Mouse (Mus musculus) heart, postnatal 0 days (tissue): Measurements from ENCODE around the gene Tgfbr1. TPM values are rescaled to one million over a fixed set of nuclear protein-coding genes. Genes with fewer than 3 reads are reported as not detected.

Source experiments
- ATAC-seq: fragments of 200-750 bp; cut with Nextera tagmentation; 2 replicates; pipeline ENCODE4 v1.8.0; 2017; ENCODE audit warnings: low read depth, moderate number of reproducible peaks, moderate library complexity; ENCODE audit not compliant: insufficient read depth
- DNase-seq: peaks from one replicate; pipeline ENCODE4 v3.0.0-alpha.2; 2016; ENCODE audit warnings: low spot score
- H3K27ac ChIP-seq: fragments of 300-500 bp; sonication (generic); 2 replicates; pipeline ENCODE4 v1.5.1; 2014; ENCODE audit warnings: low read depth, mild to moderate bottlenecking
- H3K27me3 ChIP-seq: fragments of 300-500 bp; sonication (generic); 2 replicates; pipeline ENCODE4 v1.6.1; 2014; ENCODE audit warnings: low read length, mixed read lengths; ENCODE audit not compliant: control insufficient read depth, insufficient read depth
- H3K36me3 ChIP-seq: fragments of 300-500 bp; sonication (generic); replicated peaks from 2 replicates; pipeline ENCODE4 v1.6.1; 2014; ENCODE audit warnings: low read length, mixed read lengths; ENCODE audit not compliant: control insufficient read depth, insufficient read depth
- H3K4me1 ChIP-seq: fragments of 300-500 bp; sonication (generic); 2 replicates; pipeline ENCODE4 v1.6.1; 2014; ENCODE audit warnings: antibody characterized with exemption; ENCODE audit not compliant: control insufficient read depth, insufficient read depth
- H3K4me2 ChIP-seq: fragments of 300-500 bp; sonication (generic); 2 replicates; pipeline ENCODE4 v1.6.1; 2014; ENCODE audit warnings: low read depth, mild to moderate bottlenecking, low read length, moderate library complexity
- H3K4me3 ChIP-seq: fragments of 300-500 bp; sonication (generic); 2 replicates; pipeline ENCODE4 v1.5.1; 2014; ENCODE audit warnings: low read depth, low read length
- H3K9ac ChIP-seq: fragments of 300-500 bp; sonication (generic); replicated peaks from 2 replicates; pipeline ENCODE4 v1.6.1; 2014; ENCODE audit warnings: low read depth, low read length, mixed read lengths
- H3K9me3 ChIP-seq: fragments of 300-500 bp; sonication (generic); replicated peaks from 2 replicates; pipeline ENCODE4 v1.6.1; 2016; ENCODE audit warnings: low read length; ENCODE audit not compliant: control insufficient read depth
- CTCF ChIP-seq: IDR thresholded peaks from 2 replicates; pipeline ENCODE4 v1.5.1; 2016; ENCODE audit warnings: antibody characterized with exemption, control low read depth, low read depth
- EP300 ChIP-seq: IDR thresholded peaks from 2 replicates; pipeline ENCODE4 v1.6.1; 2016; ENCODE audit warnings: antibody characterized with exemption, low read depth
- WGBS: fragments of 180-500 bp; shearing (Covaris S2); extraction: QIAGEN DNeasy Blood & Tissue Kit; methylation state at CpG from one replicate; pipeline ENCODE4 v1.1.7; 2014; 5-methylcytosine and 5-hydroxymethylcytosine counted together
- polyA plus RNA-seq: library from polyadenylated mRNA; unstranded; fragments of >200 nt; fragmentation: Nextera tagmentation; extraction: Ambion mirVana; gene quantifications from 2 replicates; pipeline ENCODE4 v1.2.1, GENCODE M21; 2015
- total RNA-seq: library from RNA; depleted of rRNA; stranded (reverse); fragments of >200 nt; gene quantifications from 2 replicates; pipeline ENCODE4 v1.2.3, GENCODE M21; 2014; ENCODE audit warnings: low replicate concordance

Tgfbr1 gene
- total and polyA plus RNA-seq, 2 experiments from 2014 or later = 7.8 to 19.8 TPM

GRCm38 (mm10) chr4:47319561-47320321 is 33.3 kb upstream of the Tgfbr1 start:
- DNase-seq (no peak), ATAC-seq (no peak)
- Histone ChIP-seq H3K27me3 (no peaks in the 10 kb centered on the region), H3K9me3 (no peaks in the 10 kb centered on the region), H3K4me1 (peaks cover 5% of the 10 kb centered on the region; the same call in 1 of the 2 replicates), H3K4me3 (no peak overlapping the region), H3K36me3 (no peaks in the 10 kb centered on the region), H3K9ac (no peak overlapping the region), H3K27ac (no peak overlapping the region; the same call in 1 of the 2 replicates), H3K4me2 (no peak overlapping the region)
- WGBS = 73% methylated on average over 10 of the region's 10 CpGs
- no peak for TF ChIP-seq CTCF
- TF ChIP-seq EP300 = no peak

GRCm38 (mm10) chr4:47322315-47322714 is 30.7 kb upstream of the Tgfbr1 start:
- DNase-seq (no peak), ATAC-seq (no peak)
- WGBS = 72% methylated on average over 3 of the region's 3 CpGs
- TF ChIP-seq EP300 (no peak), CTCF (no peak)
- Histone ChIP-seq H3K27ac (no peak overlapping the region), H3K9me3 (no peaks in the 10 kb centered on the region), H3K36me3 (no peaks in the 10 kb centered on the region), H3K4me2 (no peak overlapping the region), H3K4me3 (no peak overlapping the region), H3K4me1 (no peaks in the 10 kb centered on the region; the same call in 1 of the 2 replicates), H3K9ac (no peak overlapping the region), H3K27me3 (no peaks in the 10 kb centered on the region)

GRCm38 (mm10) chr4:47324206-47324605 is 28.8 kb upstream of the Tgfbr1 start:
- WGBS = 81% methylated on average over 1 of the region's 1 CpGs
- Histone ChIP-seq H3K36me3 (no peaks in the 10 kb centered on the region), H3K4me3 (no peak overlapping the region), H3K9me3 (no peaks in the 10 kb centered on the region), H3K4me2 (no peak overlapping the region), H3K4me1 (no peaks in the 10 kb centered on the region), H3K9ac (no peak overlapping the region), H3K27me3 (no peaks in the 10 kb centered on the region), H3K27ac (no peak overlapping the region)
- TF ChIP-seq CTCF (no peak), EP300 (no peak)
- ATAC-seq = no peak
- DNase-seq = no peak

GRCm38 (mm10) chr4:47327782-47328181 is 25.2 kb upstream of the Tgfbr1 start:
- no peak for ATAC-seq
- 56% methylated on average over 3 of the region's 3 CpGs for WGBS
- no peaks in the 10 kb centered on the region for H3K36me3 ChIP-seq

GRCm38 (mm10) chr4:47329285-47329684 is 23.7 kb upstream of the Tgfbr1 start:
- no peak for DNase-seq

More at GRCm38 (mm10) chr4:47327782-47328181, 25.2 kb upstream of the Tgfbr1 start:
- no peak overlapping the region for H3K4me3 ChIP-seq
- H3K27ac ChIP-seq = no peak overlapping the region
- no peak overlapping the region for H3K4me2 ChIP-seq
- H3K4me1 ChIP-seq = no peaks in the 10 kb centered on the region
- no peak overlapping the region for H3K9ac ChIP-seq
- H3K27me3 ChIP-seq = no peaks in the 10 kb centered on the region
- no peak for DNase-seq
- no peak for TF ChIP-seq EP300
- TF ChIP-seq CTCF = no peak
- H3K9me3 ChIP-seq = no peaks in the 10 kb centered on the region

More at GRCm38 (mm10) chr4:47329285-47329684, 23.7 kb upstream of the Tgfbr1 start:
- no peak overlapping the region for H3K27ac ChIP-seq
- no peaks in the 10 kb centered on the region for H3K9me3 ChIP-seq
- H3K4me1 ChIP-seq = no peaks in the 10 kb centered on the region
- H3K4me3 ChIP-seq = no peak overlapping the region
- H3K9ac ChIP-seq = no peak overlapping the region
- no peak overlapping the region for H3K4me2 ChIP-seq
- H3K27me3 ChIP-seq = no peaks in the 10 kb centered on the region
- 0% methylated on average over 1 of the region's 1 CpGs for WGBS
- no peak for ATAC-seq
- no peaks in the 10 kb centered on the region for H3K36me3 ChIP-seq
- no peak for TF ChIP-seq CTCF
- TF ChIP-seq EP300 = no peak
